In the genomic region with DNA sequence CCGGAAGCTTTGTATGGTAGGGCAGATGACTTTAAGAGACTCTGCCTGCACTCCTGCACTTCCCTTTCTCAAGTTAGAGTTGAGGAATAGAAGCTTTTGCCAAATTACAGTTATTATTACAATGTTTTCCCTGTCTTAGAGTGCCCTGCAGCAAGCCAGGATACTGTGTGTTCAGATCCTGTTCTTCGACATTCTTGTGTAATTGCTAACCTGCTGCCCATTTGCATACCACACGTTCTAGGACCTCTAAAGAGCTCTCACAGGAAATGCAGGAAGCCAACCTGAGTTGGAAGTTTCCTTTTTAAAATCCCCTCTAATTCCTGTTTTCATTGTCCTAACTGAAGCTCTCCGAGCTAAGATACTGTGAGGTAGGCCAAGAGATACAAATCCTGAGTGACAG, we compare ENCODE assay signal across 20 mouse cellular contexts. TPM values are rescaled to one million over a fixed set of nuclear protein-coding genes. Genes with fewer than 3 reads are reported as not detected.
DNase-seq lines count a peak whose midpoint lies in the region; ATAC-seq and TF ChIP-seq lines count a peak whose summit lies in the region.
"Had no signal": no experiment of that assay in that cellular context is flagged by ENCODE, and none has a peak within 500 bp of the region (broad histone marks: within the 10 kb centered on the region; RNA-seq: fewer than 3 reads in every experiment).

No protein-coding gene starts in this region.

- DNase-seq in kidney, postnatal 10 days, result no peak
- DNase-seq in fat pad, adult 2 months (ENCODE audit: extremely low read depth, low read depth, low spot score), result peak; percentile 88
- DNase-seq in lung, adult 2 months, result peak; percentile 47
- DNase-seq in gastrocnemius, postnatal 4 days (ENCODE audit: low spot score in 2 of 2), result no peak
- no peak for DNase-seq in heart, postnatal 10 days
- no peak for DNase-seq in right cerebral cortex, postnatal 14 days
- DNase-seq: cerebellum, adult 18-20 months; heart, adult 18-20 months; midbrain, embryonic 14.5 days; thymus, adult 2 months had no signal

- no peaks in the 10 kb centered on the region for H3K9me3 ChIP-seq in kidney, embryonic 14.5 days (ENCODE audit: control insufficient read depth, low read length)
- H3K9me3 ChIP-seq: forebrain, embryonic 13.5 days; limb, embryonic 13.5 days had no signal

- no peaks in the 10 kb centered on the region for H3K4me1 ChIP-seq in kidney, embryonic 14.5 days (ENCODE audit: control insufficient read depth, insufficient read depth, low read length)
- H3K4me1 ChIP-seq in lung, adult 2 months (ENCODE audit: control insufficient read depth, insufficient read depth, low read length), result peaks cover 7% of the 10 kb centered on the region
- H3K4me1 ChIP-seq: forebrain, embryonic 13.5 days; limb, embryonic 13.5 days had no signal

- intact Hi-C loops in heart, postnatal 10 days (cut with DNase I), result no loop called here

- peak overlapping the region; percentile 62; the same call in 1 of the 2 replicates for H3K27ac ChIP-seq in kidney, embryonic 14.5 days (ENCODE audit: low read depth, low read length)
- H3K27ac ChIP-seq: forebrain, embryonic 13.5 days; hindbrain, postnatal 0 days; limb, embryonic 13.5 days; macrophage had no signal

- H3K27me3 ChIP-seq in kidney, embryonic 14.5 days (ENCODE audit: control insufficient read depth, insufficient read depth, low read length), result no peaks in the 10 kb centered on the region
- H3K27me3 ChIP-seq: forebrain, embryonic 13.5 days; limb, embryonic 13.5 days; Patski had no signal

- 46% methylated on average over 4 of the region's 4 CpGs for WGBS in kidney, embryonic 14.5 days
- WGBS in lung, adult 2 months, result 29% methylated on average over 4 of the region's 4 CpGs

- H3K9ac ChIP-seq in kidney, embryonic 14.5 days (ENCODE audit: low read depth, low read length), result no peak overlapping the region
- H3K9ac ChIP-seq: forebrain, embryonic 13.5 days; limb, embryonic 13.5 days had no signal

- TF ChIP-seq CTCF in lung, adult 2 months (IDR thresholded peaks at IDR 0.05; ENCODE audit: insufficient read depth, low read length), result no peak

- H3K36me3 ChIP-seq in kidney, embryonic 14.5 days (ENCODE audit: control insufficient read depth, insufficient read depth, low read length), result no peaks in the 10 kb centered on the region
- H3K36me3 ChIP-seq: limb, embryonic 13.5 days had no signal

- H3K4me3 ChIP-seq in kidney, embryonic 14.5 days (ENCODE audit: low read length), result no peak overlapping the region
- no peak overlapping the region for H3K4me3 ChIP-seq in lung, adult 2 months (replicated peaks; ENCODE audit: extremely low read depth, low read depth, low read length)
- H3K4me3 ChIP-seq: forebrain, embryonic 13.5 days; limb, embryonic 13.5 days had no signal

- ATAC-seq in kidney, embryonic 14.5 days (ENCODE audit: low FRiP score, low TSS enrichment), result no peak
- peak; percentile 51; the same call in 1 of the 2 replicates for ATAC-seq in megakaryocyte, adult 5-6 weeks (ENCODE audit: poor library complexity, severe bottlenecking)
- ATAC-seq: forebrain, embryonic 13.5 days; hindbrain, postnatal 0 days; Patski had no signal

- H3K4me2 ChIP-seq in kidney, embryonic 14.5 days (replicated peaks; ENCODE audit: low read depth, low read length), result no peak overlapping the region
- H3K4me2 ChIP-seq: forebrain, embryonic 13.5 days; limb, embryonic 13.5 days had no signal

- no peak for TF ChIP-seq POLR2A in lung, adult 2 months (IDR thresholded peaks at IDR 0.05; ENCODE audit: borderline replicate concordance, extremely low read depth, low read depth, low read length)

RNA-seq across cellular contexts. Expression of a gene that starts 6.9 kb away (rescaled TPM):
- polyA plus RNA-seq in kidney, embryonic 14.5 days (2014; fragmentation: Nextera tagmentation; extraction: Ambion mirVana), result 20.0 and 20.6 TPM in 2 replicates
- polyA plus RNA-seq in lung, adult 2 months (2012; rRNA removed), result 7.5 and 9.7 TPM in 2 replicates
- total RNA-seq in megakaryocyte, adult 5-6 weeks (2015), result 11.4 and 14.9 TPM in 2 replicates
- total RNA-seq in megakaryocyte, adult 5-6 weeks (2017), result 2.7 and 3.9 TPM in 2 replicates
- total RNA-seq in gastrocnemius, postnatal 4 days (2021), result 10 to 100 TPM; 18.5 to 24.5 TPM
- total RNA-seq in heart, postnatal 10 days (2021), result 10 to 100 TPM in 1 of 2 experiments, 1 to 10 TPM in 1; 2.9 to 11.0 TPM

RNA-seq across cellular contexts. Expression of a gene that starts 19.2 kb away (rescaled TPM):
- polyA plus RNA-seq in kidney, embryonic 14.5 days (2014; fragmentation: Nextera tagmentation; extraction: Ambion mirVana), result 132 and 145 TPM in 2 replicates
- 20.1 and 37.0 TPM in 2 replicates for polyA plus RNA-seq in lung, adult 2 months (2012; rRNA removed)
- 42.5 and 54.2 TPM in 2 replicates for total RNA-seq in megakaryocyte, adult 5-6 weeks (2015)
- total RNA-seq in megakaryocyte, adult 5-6 weeks (2017), result 26.1 and 29.7 TPM in 2 replicates
- total RNA-seq in gastrocnemius, postnatal 4 days (2021), result 100 to 1,000 TPM; 254 to 292 TPM
- 100 to 1,000 TPM; 529 to 594 TPM for total RNA-seq in heart, postnatal 10 days (2021)

RNA-seq across cellular contexts. Expression of a gene that starts 28.2 kb away (rescaled TPM):
- polyA plus RNA-seq in kidney, embryonic 14.5 days (2014; fragmentation: Nextera tagmentation; extraction: Ambion mirVana), result not detected in 2 replicates
- polyA plus RNA-seq in lung, adult 2 months (2012; rRNA removed), result 0.14 and 0.15 TPM in 2 replicates
- total RNA-seq in megakaryocyte, adult 5-6 weeks (2015), result not detected in 2 replicates
- total RNA-seq in megakaryocyte, adult 5-6 weeks (2017), result not detected in 2 replicates
- not detected for total RNA-seq in gastrocnemius, postnatal 4 days (2021)
- total RNA-seq in heart, postnatal 10 days (2021), result not detected
- total RNA-seq: hindbrain, postnatal 0 days; left cerebral cortex, adult 18-20 months had no signal
- polyA plus RNA-seq: heart, postnatal 0 days; limb, embryonic 13.5 days; macrophage; midbrain, embryonic 14.5 days; neural tube, embryonic 11.5 days had no signal

Comparison
In these comparisons a context has a peak if more than half of its experiments do, and no peak if none do; other contexts are left out.
1. DNase-seq: peak in fat pad, adult 2 months (single experiment) and lung, adult 2 months (single experiment); none in kidney, postnatal 10 days (single experiment), gastrocnemius, postnatal 4 days (0 of 2), heart, postnatal 10 days (0 of 2) and right cerebral cortex, postnatal 14 days (single experiment).
2. RNA of a gene that starts 19.2 kb away (total RNA-seq): 529 to 594 TPM in heart, postnatal 10 days and 254 to 292 TPM in gastrocnemius, postnatal 4 days; 26.1 to 54.2 TPM in megakaryocyte, adult 5-6 weeks; every median in the first group is over 4 times any median in the second.